Mouse (Mus musculus) intestine, postnatal 0 days (tissue): ENCODE measurements at regions not wholly inside any gene's neighbourhood (a gene's known extent, or its start where the extent isn't known, plus 50 kb on each side); places are given as distances from the start of the nearest gene placed in this dataset.
A peak's percentile ranks its signal among the peaks of the same experiment; 100 is the strongest.

Source experiments
- ATAC-seq: fragments of 200-750 bp; cut with Nextera tagmentation; 2 replicates; pipeline ENCODE4 v1.8.0; 2017; ENCODE audit warnings: mild to moderate bottlenecking, moderate TSS enrichment, moderate library complexity
- H3K27ac ChIP-seq: fragments of 300-500 bp; sonication (generic); 2 replicates; pipeline ENCODE4 v1.5.1; 2014; ENCODE audit warnings: mild to moderate bottlenecking, low read depth, low read length, moderate library complexity
- H3K27me3 ChIP-seq: fragments of 300-500 bp; sonication (generic); replicated peaks from 2 replicates; pipeline ENCODE4 v1.6.1; 2014; ENCODE audit warnings: low read length, mixed read lengths; ENCODE audit not compliant: control insufficient read depth, insufficient read depth
- H3K36me3 ChIP-seq: fragments of 300-500 bp; sonication (generic); 2 replicates; pipeline ENCODE4 v1.6.1; 2014; ENCODE audit warnings: mild to moderate bottlenecking, moderate library complexity; ENCODE audit not compliant: control insufficient read depth, insufficient read depth
- H3K4me1 ChIP-seq: fragments of 300-500 bp; sonication (generic); replicated peaks from 2 replicates; pipeline ENCODE4 v1.6.1; 2014; ENCODE audit warnings: antibody characterized with exemption, low read length, mixed read lengths; ENCODE audit not compliant: control insufficient read depth, insufficient read depth
- H3K4me2 ChIP-seq: fragments of 300-500 bp; sonication (generic); replicated peaks from 2 replicates; pipeline ENCODE4 v1.6.1; 2014; ENCODE audit warnings: low read depth, mild to moderate bottlenecking, moderate library complexity
- H3K4me3 ChIP-seq: fragments of 300-500 bp; sonication (generic); 2 replicates; pipeline ENCODE4 v1.5.1; 2014; ENCODE audit warnings: low read depth, low read length
- H3K9ac ChIP-seq: fragments of 300-500 bp; sonication (generic); 2 replicates; pipeline ENCODE4 v1.6.1; 2014; ENCODE audit warnings: mild to moderate bottlenecking, low read depth, low read length
- H3K9me3 ChIP-seq: fragments of 300-500 bp; sonication (generic); 2 replicates; pipeline ENCODE4 v1.6.1; 2016; ENCODE audit warnings: mixed run types; ENCODE audit not compliant: control insufficient read depth
- CTCF ChIP-seq: sonication (generic); IDR thresholded peaks from 2 replicates; pipeline ENCODE4 v1.5.1; 2016; ENCODE audit warnings: low read depth, mild to moderate bottlenecking, control low read depth, antibody characterized with exemption, moderate library complexity
- WGBS: fragments of 180-500 bp; shearing (Covaris S2); extraction: QIAGEN DNeasy Blood & Tissue Kit; methylation state at CpG from one replicate; pipeline ENCODE4 v1.1.7; 2014; 5-methylcytosine and 5-hydroxymethylcytosine counted together

GRCm38 (mm10) chr2:138896563-138896962 lies 597.1 kb upstream of the Sptlc3 start:
- WGBS, result 62% methylated on average over 3 of the region's 3 CpGs
- no peak overlapping the region for H3K9ac ChIP-seq
- H3K4me1 ChIP-seq, result no peaks in the 10 kb centered on the region
- H3K27me3 ChIP-seq, result no peaks in the 10 kb centered on the region
- TF ChIP-seq CTCF, result no peak
- H3K4me3 ChIP-seq, result no peak overlapping the region
- H3K9me3 ChIP-seq, result no peaks in the 10 kb centered on the region
- H3K4me2 ChIP-seq, result no peak overlapping the region
- ATAC-seq, result no peak
- no peak overlapping the region for H3K27ac ChIP-seq
- no peaks in the 10 kb centered on the region for H3K36me3 ChIP-seq

- Histone ChIP-seq H3K4me2 (no peak overlapping the region), H3K27me3 (no peaks in the 10 kb centered on the region), H3K4me1 (no peaks in the 10 kb centered on the region), H3K36me3 (no peaks in the 10 kb centered on the region), H3K27ac (no peak overlapping the region), H3K4me3 (no peak overlapping the region), H3K9me3 (no peaks in the 10 kb centered on the region), H3K9ac (no peak overlapping the region)
- ATAC-seq, result no peak
- no peak for TF ChIP-seq CTCF
- 33% methylated on average over 3 of the region's 3 CpGs for WGBS
These were observed 596.6 kb upstream of the Sptlc3 start for GRCm38 (mm10) chr2:138897101-138897500.

- no peaks in the 10 kb centered on the region for H3K9me3 ChIP-seq
- no peak for ATAC-seq
- WGBS, result 80% methylated on average over 2 of the region's 2 CpGs
These were observed 556.5 kb upstream of the Sptlc3 start for GRCm38 (mm10) chr2:138937165-138937564.

GRCm38 (mm10) chr2:138939367-138939766 lies 554.3 kb upstream of the Sptlc3 start:
- no peak for TF ChIP-seq CTCF
- Histone ChIP-seq H3K9ac (no peak overlapping the region), H3K36me3 (no peaks in the 10 kb centered on the region), H3K9me3 (no peaks in the 10 kb centered on the region), H3K4me1 (no peaks in the 10 kb centered on the region), H3K27me3 (no peaks in the 10 kb centered on the region), H3K4me2 (no peak overlapping the region), H3K4me3 (no peak overlapping the region), H3K27ac (no peak overlapping the region)
- WGBS, result 89% methylated on average over 2 of the region's 2 CpGs
- ATAC-seq, result no peak

More at GRCm38 (mm10) chr2:138937165-138937564, 556.5 kb upstream of the Sptlc3 start:
- H3K27ac ChIP-seq, result no peak overlapping the region
- H3K36me3 ChIP-seq, result no peaks in the 10 kb centered on the region
- no peak overlapping the region for H3K4me3 ChIP-seq
- no peak overlapping the region for H3K4me2 ChIP-seq
- no peaks in the 10 kb centered on the region for H3K27me3 ChIP-seq
- no peaks in the 10 kb centered on the region for H3K4me1 ChIP-seq
- TF ChIP-seq CTCF, result no peak
- H3K9ac ChIP-seq, result no peak overlapping the region

GRCm38 (mm10) chr2:138966110-138966790 lies 527.5 kb upstream of the Sptlc3 start:
- Histone ChIP-seq H3K27me3 (no peaks in the 10 kb centered on the region), H3K36me3 (no peaks in the 10 kb centered on the region), H3K4me2 (no peak overlapping the region), H3K27ac (no peak overlapping the region), H3K9me3 (no peaks in the 10 kb centered on the region), H3K9ac (no peak overlapping the region), H3K4me3 (no peak overlapping the region), H3K4me1 (no peaks in the 10 kb centered on the region)
- no peak for TF ChIP-seq CTCF
- no peak for ATAC-seq
- WGBS, result 60% methylated on average over 3 of the region's 3 CpGs

- ATAC-seq, result no peak
- TF ChIP-seq CTCF, result 0 out of 2 replicates have a peak, but pooled peaks have one; percentile 13
- Histone ChIP-seq H3K4me3 (no peak overlapping the region), H3K27me3 (no peaks in the 10 kb centered on the region), H3K36me3 (no peaks in the 10 kb centered on the region), H3K27ac (no peak overlapping the region), H3K9ac (no peak overlapping the region), H3K4me2 (no peak overlapping the region), H3K9me3 (no peaks in the 10 kb centered on the region), H3K4me1 (no peaks in the 10 kb centered on the region)
- WGBS, result 42% methylated on average over 2 of the region's 2 CpGs
These were observed 519.2 kb upstream of the Sptlc3 start for GRCm38 (mm10) chr2:138974548-138974947.
